Mouse (Mus musculus): ENCODE results near the gene Mob4. TPM values are rescaled to one million over a fixed set of nuclear protein-coding genes. Genes with fewer than 3 reads are reported as not detected.

Gene Mob4
- total RNA-seq, 2 experiments from 2014 or later: 45.3 to 48.0 TPM

- no peak for DNase-seq
These were observed 51.4 kb downstream of the Mob4 start for GRCm38 (mm10) chr1:55182392-55182791.

DNA sequence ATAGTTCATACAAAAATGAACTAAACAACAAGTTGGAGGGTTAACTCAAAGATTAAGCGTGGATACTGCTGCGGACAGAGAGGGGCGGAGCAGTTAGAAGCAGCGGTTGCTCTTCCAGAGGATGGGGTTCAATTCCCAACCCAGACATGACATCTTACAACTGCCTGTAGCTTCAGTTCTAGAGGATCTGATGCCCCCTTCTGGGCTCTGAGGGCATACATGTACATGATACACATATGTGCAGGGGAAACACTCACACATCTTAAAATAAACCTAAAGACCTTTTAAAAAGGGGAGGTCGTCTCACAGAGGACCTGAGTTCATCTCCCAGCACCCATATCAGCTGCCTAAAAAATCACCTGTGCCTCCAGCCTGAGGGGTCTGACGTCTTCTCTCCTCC lies 54.7 kb downstream of the Mob4 start:
- DNase-seq: no peak

GRCm38 (mm10) chr1:55186592-55187210 lies 55.7 kb downstream of the Mob4 start:
- DNase-seq: no peak

DNA sequence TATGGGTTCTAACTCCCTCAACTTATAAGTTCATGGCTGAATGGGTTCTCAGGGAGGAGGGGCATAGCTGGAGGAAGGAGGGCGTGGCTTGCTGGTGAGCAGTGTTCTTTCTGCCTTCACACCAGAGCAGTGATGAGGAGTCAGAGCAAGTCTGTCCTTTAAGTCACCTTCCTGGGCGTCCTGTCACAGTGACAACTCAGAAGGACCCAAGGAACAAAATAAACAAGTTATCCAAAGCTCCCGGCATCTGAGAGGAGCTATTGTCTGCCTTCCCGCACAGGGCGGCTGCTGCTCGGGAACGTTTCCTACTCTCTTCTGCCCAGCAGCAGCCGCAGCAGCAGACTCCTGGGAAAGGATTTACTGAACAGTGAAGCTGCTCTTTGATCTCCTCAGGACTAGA lies 61.0 kb downstream of the Mob4 start:
- DNase-seq: no peak

- peak; percentile 43 for DNase-seq
These were observed 61.8 kb downstream of the Mob4 start for GRCm38 (mm10) chr1:55192824-55193223.

GRCm38 (mm10) chr1:55193316-55193715 lies 62.3 kb downstream of the Mob4 start:
- DNase-seq: peak; percentile 66

GRCm38 (mm10) chr1:55194064-55194915 lies 63.3 kb downstream of the Mob4 start:
- no peak for DNase-seq

DNA sequence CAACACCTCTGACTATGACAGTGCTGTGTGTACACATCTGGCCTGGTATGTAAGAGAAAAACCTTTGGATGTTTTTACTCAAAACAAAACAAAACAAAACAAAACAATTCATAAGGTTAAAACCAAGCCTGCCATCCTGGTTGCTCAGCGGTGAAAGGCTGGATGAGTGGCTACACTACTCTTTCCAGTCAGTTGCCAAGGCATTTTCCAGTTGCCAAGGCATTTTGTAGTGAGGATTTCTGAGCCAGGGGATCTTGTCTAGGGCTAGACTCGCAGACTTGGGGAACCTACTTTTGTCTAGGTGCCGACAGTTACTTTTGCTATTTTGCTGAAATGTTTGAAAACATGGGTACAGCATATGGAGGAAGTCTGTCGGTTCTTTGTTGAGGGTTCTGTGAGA lies 64.0 kb downstream of the Mob4 start:
- no peak for DNase-seq

GRCm38 (mm10) chr1:55196327-55197003 lies 65.4 kb downstream of the Mob4 start:
- DNase-seq: no peak

- DNase-seq: no peak
These were observed 67.7 kb downstream of the Mob4 start for GRCm38 (mm10) chr1:55198719-55199118.

GRCm38 (mm10) chr1:55201850-55202752 lies 71.1 kb downstream of the Mob4 start:
- peak; percentile 64 for DNase-seq

Other genes starting within 250 kb of the Mob4 start
- 10 to 100 TPM; 14.5 to 16.9 TPM for gene Ankrd44, start 204.8 kb upstream of the Mob4 start, total RNA-seq (2021)
- 10 to 100 TPM; 70.2 to 89.8 TPM for gene Sf3b1, start 103.8 kb upstream of the Mob4 start, total RNA-seq (2021)
- 10 to 100 TPM in 1 of 2 experiments, 1 to 10 TPM in 1; 9.5 to 11.3 TPM for gene Coq10b, start 78.5 kb upstream of the Mob4 start, total RNA-seq (2021)
- gene Hspe1, start 43.1 kb upstream of the Mob4 start, total RNA-seq (2021): 100 to 1,000 TPM in 1 of 2 experiments, 10 to 100 TPM in 1; 83.6 to 101 TPM
- 100 to 1,000 TPM; 176 to 188 TPM for gene Hspd1, start 43.0 kb upstream of the Mob4 start, total RNA-seq (2021)
- gene Rftn2, start 95.6 kb downstream of the Mob4 start, total RNA-seq (2021): 10 to 100 TPM; 12.6 to 17.3 TPM
- 1 to 10 TPM; 3.8 to 4.0 TPM for gene Mars2, start 105.9 kb downstream of the Mob4 start, total RNA-seq (2021)
- under 1 TPM in 1 of 2 experiments, not detected in 1; 0.34 TPM for gene Boll, start 232.2 kb downstream of the Mob4 start, total RNA-seq (2021)

Data from gastrocnemius, postnatal 10 days (tissue).